Mouse (Mus musculus) brain, embryonic 14.5 days (tissue): ENCODE measurements around the gene Tpm3. TPM values are rescaled to one million over a fixed set of nuclear protein-coding genes. Genes with fewer than 3 reads are reported as not detected.

Experiments used
- DNase-seq: peaks from one replicate; pipeline ENCODE4 v3.0.0-alpha.2; 2011; ENCODE audit warnings: low read depth
- CTCF ChIP-seq: fragments of 200-500 bp; IDR thresholded peaks from 2 replicates; pipeline ENCODE4 v1.5.1; 2012; ENCODE audit warnings: inconsistent platforms, mild to moderate bottlenecking, moderate library complexity, borderline replicate concordance; ENCODE audit not compliant: insufficient read depth, insufficient read length; ENCODE audit errors: extremely low read depth
- POLR2A ChIP-seq: fragments of 200-500 bp; IDR thresholded peaks from 2 replicates; pipeline ENCODE4 v1.6.1; 2012; ENCODE audit warnings: mild to moderate bottlenecking, inconsistent platforms, borderline replicate concordance; ENCODE audit not compliant: poor library complexity, insufficient read depth, insufficient read length, severe bottlenecking; ENCODE audit errors: extremely low read depth
- polyA plus RNA-seq: library from polyadenylated mRNA; depleted of rRNA; stranded (reverse); fragments of >200 nt; gene quantifications from 2 replicates; pipeline ENCODE4 v1.2.3, GENCODE M21; 2012

Tpm3 gene
- polyA plus RNA-seq, 1 experiment, result 222 TPM

DNA sequence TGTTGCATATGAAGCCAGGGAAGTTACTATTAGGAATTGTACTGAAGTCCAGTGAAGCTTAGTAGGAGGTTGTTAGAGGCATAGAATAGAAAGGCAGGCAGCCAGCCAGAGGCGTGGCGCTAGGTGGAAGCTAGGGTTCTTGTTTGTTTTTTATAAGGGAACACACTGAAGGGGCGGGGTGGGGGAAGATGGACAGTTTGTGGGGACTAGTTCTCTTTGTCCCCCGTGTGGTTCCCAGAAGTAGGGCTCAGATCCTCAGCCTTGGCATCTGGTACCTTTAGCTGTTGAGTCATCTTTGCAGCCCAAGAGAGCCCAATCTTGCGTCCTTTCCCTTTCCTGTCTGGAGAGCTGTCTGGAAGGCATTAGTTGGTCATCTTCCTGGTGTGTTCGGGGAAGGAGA lies 12.8 kb downstream of the Tpm3 start:
- no peak for DNase-seq
- TF ChIP-seq CTCF (no peak), POLR2A (no peak)

DNA sequence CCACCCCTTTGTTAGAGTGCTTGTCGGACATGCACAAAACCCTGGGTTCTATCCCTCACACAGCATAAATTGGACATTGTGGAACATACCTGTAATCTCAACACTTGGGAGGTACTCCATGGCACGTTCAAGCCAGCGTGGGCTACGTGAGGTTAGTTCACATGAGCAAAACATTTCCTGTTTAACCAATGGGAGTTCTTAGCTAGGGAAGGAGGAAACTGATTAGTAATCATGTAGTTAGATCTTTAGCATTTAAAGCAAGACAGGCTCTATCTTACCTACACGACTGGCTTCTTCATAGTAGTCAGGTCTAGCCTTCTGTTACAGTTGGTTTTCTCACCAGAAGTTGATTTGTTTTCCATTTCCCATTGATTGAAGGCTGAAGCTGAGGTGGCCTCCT lies 13.6 kb downstream of the Tpm3 start:
- no peak for DNase-seq
- TF ChIP-seq CTCF, result no peak
- TF ChIP-seq POLR2A, result no peak

DNA sequence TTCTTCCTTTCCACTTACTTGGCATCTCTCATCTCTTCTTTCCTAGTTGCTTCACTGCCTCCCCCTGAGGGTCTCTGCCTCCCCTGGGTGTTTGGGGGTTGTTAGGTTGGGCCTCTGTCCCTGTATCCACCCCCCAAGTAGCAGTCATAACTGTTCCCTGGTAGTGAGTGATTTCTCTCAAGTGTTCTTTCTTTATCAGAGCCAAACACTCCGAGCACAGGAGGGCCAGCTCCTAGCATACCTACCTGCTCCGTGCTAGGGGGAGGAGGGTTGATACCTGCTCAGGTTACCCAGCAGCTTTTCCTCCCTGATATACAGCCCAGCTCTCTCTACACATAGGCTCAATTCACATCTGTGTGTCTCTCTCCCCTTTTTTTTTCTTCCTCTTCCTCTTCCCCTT lies 16.2 kb downstream of the Tpm3 start:
- no peak for DNase-seq
- TF ChIP-seq POLR2A (no peak), CTCF (no peak)

DNA sequence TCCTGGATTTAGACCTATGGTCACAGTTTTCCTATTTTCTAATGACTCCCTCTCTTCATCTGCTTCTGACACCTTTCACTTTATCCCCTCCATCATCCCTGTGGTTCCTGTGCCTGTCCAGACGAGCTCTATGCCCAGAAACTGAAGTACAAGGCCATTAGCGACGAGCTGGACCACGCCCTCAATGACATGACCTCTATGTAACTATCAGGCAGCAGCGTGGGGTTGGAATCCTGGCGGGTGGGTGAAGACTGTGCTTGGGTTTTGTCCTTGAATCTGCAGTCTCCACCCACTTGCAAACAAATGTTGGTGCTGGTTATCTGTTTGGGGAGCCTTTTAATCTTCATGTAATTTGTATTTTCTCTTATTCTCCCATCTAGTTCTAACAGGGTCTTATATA lies 18.4 kb downstream of the Tpm3 start:
- DNase-seq, result no peak
- TF ChIP-seq CTCF, result no peak
- TF ChIP-seq POLR2A, result no peak

DNA sequence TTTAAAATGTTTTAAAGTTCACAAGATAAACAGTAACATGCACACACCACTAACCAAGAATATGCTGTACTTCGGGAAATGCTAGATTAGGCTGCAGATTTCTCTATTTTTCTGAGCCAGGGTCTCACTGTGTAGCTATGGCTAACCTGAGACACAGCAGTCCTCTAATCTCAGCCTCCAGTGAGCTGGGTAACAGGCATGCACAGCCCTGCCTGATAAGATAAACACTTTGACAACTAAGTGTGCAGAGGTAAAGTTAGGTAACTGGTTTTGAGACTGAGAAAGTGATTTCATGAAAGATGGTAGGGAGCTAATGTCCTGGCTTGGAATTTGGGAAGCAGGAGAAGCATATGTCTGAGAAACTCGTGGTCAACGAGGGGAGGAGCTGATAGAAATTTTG lies 22.0 kb downstream of the Tpm3 start:
- DNase-seq, result no peak
- TF ChIP-seq POLR2A (no peak), CTCF (no peak)

DNA sequence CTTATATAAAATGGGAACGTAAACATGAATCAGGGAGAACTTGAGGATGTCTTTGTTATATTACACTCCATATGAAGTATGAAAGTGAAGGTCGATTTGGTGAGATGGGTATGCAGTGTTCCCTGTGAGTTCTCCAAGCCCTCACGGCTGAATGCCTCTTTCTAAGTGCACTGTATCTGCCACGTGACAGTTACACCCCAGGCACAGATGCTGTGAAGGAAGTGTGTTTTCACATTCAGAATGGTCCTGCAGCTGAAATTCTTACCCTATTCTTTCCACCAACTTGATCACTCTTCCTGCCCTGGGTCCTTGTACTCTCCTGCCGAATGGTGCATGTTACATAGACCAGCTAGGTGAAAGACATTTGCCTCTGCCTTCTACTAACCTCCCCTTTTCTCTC lies 25.5 kb downstream of the Tpm3 start:
- no peak for DNase-seq

DNA sequence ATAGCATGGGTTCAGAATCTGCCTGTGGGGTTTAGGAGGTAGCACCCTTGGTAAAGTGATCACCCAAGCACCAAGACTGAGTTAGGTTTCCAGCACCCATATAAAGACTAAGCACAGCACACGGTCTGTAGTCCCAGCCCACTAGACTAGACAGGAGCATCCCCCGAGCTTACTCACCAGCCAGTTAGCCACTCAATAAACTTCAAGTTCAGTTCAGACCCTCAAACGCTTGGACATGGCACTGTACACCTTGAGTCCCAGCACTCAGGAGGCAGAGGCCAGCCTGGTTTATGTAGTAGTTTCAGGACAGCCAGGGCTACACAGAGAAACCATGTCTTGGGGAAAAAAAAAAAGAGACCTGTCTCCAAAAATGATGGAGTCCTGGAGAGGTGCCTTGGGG lies 28.6 kb downstream of the Tpm3 start:
- no peak for DNase-seq
- no peak for TF ChIP-seq CTCF
- TF ChIP-seq POLR2A, result no peak

More for the DNA sequence above, 25.5 kb downstream of the Tpm3 start:
- TF ChIP-seq POLR2A (no peak), CTCF (no peak)

DNA sequence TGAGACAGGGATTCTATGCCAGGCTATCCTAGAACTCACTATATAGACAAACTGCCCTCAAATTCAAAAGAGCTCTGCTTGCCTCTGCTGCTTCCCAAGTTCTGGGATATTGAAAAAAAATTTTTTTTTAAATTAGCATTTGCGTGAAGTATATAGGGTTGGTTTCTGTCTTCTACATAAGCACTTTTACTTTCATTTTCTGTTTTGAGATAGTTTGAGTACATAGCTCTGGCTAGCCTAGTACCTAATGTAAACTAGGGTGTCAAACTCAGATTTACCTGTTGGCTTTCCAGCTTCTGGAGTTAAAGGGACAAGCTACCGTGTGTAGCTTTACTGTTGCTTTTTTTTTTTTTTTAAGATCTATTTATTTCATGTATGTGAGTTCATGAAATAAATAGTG lies 29.2 kb downstream of the Tpm3 start:
- DNase-seq, result no peak
- TF ChIP-seq CTCF, result no peak
- no peak for TF ChIP-seq POLR2A

DNA sequence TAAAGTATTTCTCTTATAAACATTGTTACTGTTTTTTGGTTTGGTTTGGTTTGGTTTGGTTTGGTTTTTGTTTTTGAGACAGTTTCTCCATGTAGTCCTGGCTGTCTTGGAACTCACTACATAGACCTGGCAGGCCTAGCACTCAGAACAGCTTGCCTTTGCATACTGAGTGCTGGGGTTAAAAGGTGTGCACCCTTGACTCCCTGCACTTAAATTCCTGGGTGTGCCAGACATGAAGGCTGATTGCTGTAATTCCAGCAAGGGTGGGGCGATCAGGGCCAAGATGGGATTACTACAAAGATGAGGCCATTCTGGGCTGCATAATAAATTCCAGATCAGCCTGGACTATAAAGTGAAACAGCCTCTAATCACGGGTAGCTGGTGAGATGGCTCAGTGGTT lies 29.8 kb downstream of the Tpm3 start:
- TF ChIP-seq POLR2A, result no peak
- no peak for TF ChIP-seq CTCF
- no peak for DNase-seq

DNA sequence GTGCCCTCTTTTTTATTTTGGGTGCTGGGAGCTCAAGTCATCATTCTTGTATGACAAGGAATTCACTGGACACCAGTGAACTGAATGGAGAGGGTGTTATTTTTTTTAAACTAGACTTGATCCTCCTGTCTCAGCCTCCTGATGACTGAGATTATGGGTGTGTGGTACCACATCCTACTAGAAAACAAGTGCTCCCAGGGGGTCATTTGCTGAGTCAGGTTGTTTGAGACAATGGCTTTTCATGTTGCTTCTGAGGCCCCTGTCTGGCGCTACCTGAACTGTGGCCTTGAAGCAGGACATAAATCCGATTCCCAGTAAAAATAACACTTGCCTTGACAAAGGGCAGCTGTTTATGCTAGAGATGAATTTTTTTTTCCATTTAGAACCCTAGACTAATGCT lies 30.7 kb downstream of the Tpm3 start:
- TF ChIP-seq CTCF (no peak), POLR2A (no peak)

DNA sequence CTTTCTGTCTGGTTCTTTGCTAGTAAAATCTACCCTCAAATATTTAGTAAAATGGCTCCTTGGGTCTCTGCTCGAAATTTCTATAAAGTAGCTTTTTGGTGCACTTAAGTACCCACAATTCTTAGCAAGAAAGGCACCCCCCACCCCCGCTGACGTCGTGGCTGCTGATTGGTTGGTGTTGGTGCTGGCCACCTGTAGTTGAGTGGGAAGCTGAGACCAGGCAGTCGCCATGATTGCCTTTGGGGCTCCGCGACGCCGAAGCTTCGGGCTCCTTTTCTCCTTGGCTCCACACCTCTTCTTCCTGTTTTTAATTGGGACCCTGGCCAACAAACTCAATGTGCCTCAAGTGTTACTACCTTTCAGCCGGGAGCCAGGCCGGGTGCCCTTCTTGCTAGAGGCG lies 31.5 kb downstream of the Tpm3 start, which contains the start of gene Nup210l:
Gene Nup210l (plus strand): TSS at position 195 of the 400 bp plus-strand sequence.
- TF ChIP-seq CTCF, result no peak
- no peak for TF ChIP-seq POLR2A
- DNase-seq, result no peak

More for the DNA sequence above, 30.7 kb downstream of the Tpm3 start:
- no peak for DNase-seq

DNA sequence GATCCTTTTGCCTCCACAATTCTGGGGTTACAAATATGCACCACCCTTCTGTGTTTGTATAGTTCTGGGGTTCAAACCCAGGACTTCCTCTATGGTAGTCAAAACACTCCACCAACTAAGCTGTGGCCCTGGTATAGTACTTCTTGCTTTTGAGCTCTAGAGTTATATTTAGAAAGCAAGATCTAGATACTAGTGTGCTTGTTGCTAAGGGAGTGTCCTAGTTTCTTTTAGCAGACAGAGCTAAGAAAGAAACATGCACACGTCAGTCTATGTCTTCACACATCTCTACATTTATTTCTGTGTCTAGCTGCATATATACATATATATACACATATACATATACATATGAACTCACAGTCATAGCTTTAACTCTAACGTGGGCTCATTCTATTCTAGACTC lies 39.3 kb downstream of the Tpm3 start:
- no peak for DNase-seq

More for the DNA sequence above, 39.3 kb downstream of the Tpm3 start:
- TF ChIP-seq CTCF (no peak), POLR2A (no peak)
